Mouse (Mus musculus) erythroblast, embryonic 14.5 days (primary cell): Measurements from ENCODE around the gene Rps3.
A peak's percentile ranks its signal among the peaks of the same experiment; 100 is the strongest.

Experiments
- GATA1 ChIP-seq: IDR thresholded peaks from 2 replicates; pipeline ENCODE4 v1.6.1; 2012; ENCODE audit warnings: low read length, inconsistent platforms, mixed read lengths
- TAL1 ChIP-seq: IDR thresholded peaks from 3 replicates; pipeline ENCODE4 v1.6.1; 2012; ENCODE audit warnings: low read length, inconsistent platforms, mixed read lengths

GRCm38 (mm10) chr7:99474836-99475561, 8.5 kb downstream of the Rps3 start:
- TF ChIP-seq GATA1 (no peak), TAL1 (peak; percentile 49; the same call in 2 of the 3 replicates)
